Mouse (Mus musculus) embryonic facial prominence, embryonic 14.5 days (tissue): ENCODE measurements at regions not wholly inside any gene's neighbourhood (a gene's known extent, or its start where the extent isn't known, plus 50 kb on each side); places are given as distances from the start of the nearest gene placed in this dataset.

Source experiments
- ATAC-seq: fragments of 200-750 bp; cut with Nextera tagmentation; 2 replicates; pipeline ENCODE4 v1.8.0; 2017; ENCODE audit warnings: low read depth, moderate number of reproducible peaks, moderate TSS enrichment
- DNase-seq: peaks from one replicate; pipeline ENCODE4 v3.0.0-alpha.2; 2015; ENCODE audit warnings: low spot score
- H3K27ac ChIP-seq: fragments of 300-500 bp; sonication (generic); replicated peaks from 2 replicates; pipeline ENCODE4 v1.5.1; 2014; ENCODE audit warnings: low read depth, mild to moderate bottlenecking, low read length, moderate library complexity
- H3K27me3 ChIP-seq: fragments of 300-500 bp; sonication (generic); replicated peaks from 2 replicates; pipeline ENCODE4 v1.6.1; 2014; ENCODE audit warnings: low read length; ENCODE audit not compliant: control insufficient read depth, insufficient read depth
- H3K36me3 ChIP-seq: fragments of 300-500 bp; sonication (generic); 2 replicates; pipeline ENCODE4 v1.6.1; 2014; ENCODE audit warnings: low read length, mixed read lengths; ENCODE audit not compliant: control insufficient read depth, insufficient read depth
- H3K4me1 ChIP-seq: fragments of 300-500 bp; sonication (generic); 2 replicates; pipeline ENCODE4 v1.6.1; 2014; ENCODE audit warnings: antibody characterized with exemption, low read length; ENCODE audit not compliant: control insufficient read depth, insufficient read depth
- H3K4me2 ChIP-seq: fragments of 300-500 bp; sonication (generic); 2 replicates; pipeline ENCODE4 v1.6.1; 2014; ENCODE audit warnings: low read depth, mild to moderate bottlenecking, low read length, moderate library complexity, mixed read lengths
- H3K4me3 ChIP-seq: fragments of 300-500 bp; sonication (generic); 2 replicates; pipeline ENCODE4 v1.5.1; 2014; ENCODE audit warnings: low read depth, mild to moderate bottlenecking, low read length
- H3K9ac ChIP-seq: fragments of 300-500 bp; sonication (generic); 2 replicates; pipeline ENCODE4 v1.6.1; 2014; ENCODE audit warnings: low read depth, mild to moderate bottlenecking, low read length, moderate library complexity, mixed read lengths
- H3K9me3 ChIP-seq: fragments of 300-500 bp; sonication (generic); 2 replicates; pipeline ENCODE4 v1.6.1; 2016; ENCODE audit warnings: low read length; ENCODE audit not compliant: control insufficient read depth
- WGBS: fragments of 180-500 bp; shearing (Covaris S2); extraction: QIAGEN DNeasy Blood & Tissue Kit; methylation state at CpG from one replicate; pipeline ENCODE4 v1.1.7; 2014; 5-methylcytosine and 5-hydroxymethylcytosine counted together

- peak overlapping the region; percentile 84 for H3K27ac ChIP-seq
- H3K4me3 ChIP-seq = no peak overlapping the region
- no peak overlapping the region for H3K9ac ChIP-seq
- H3K9me3 ChIP-seq = no peaks in the 10 kb centered on the region
- H3K27me3 ChIP-seq = no peaks in the 10 kb centered on the region
- DNase-seq = peak; percentile 89
- no peaks in the 10 kb centered on the region; the same call in 1 of the 2 replicates for H3K4me1 ChIP-seq
- no peaks in the 10 kb centered on the region for H3K36me3 ChIP-seq
- peak; percentile 82; the same call in 1 of the 2 replicates for ATAC-seq
- H3K4me2 ChIP-seq = no peak overlapping the region
- WGBS = 13% methylated on average over 2 of the region's 2 CpGs
These were observed 751.2 kb upstream of the Fbxo33 start for GRCm38 (mm10) chr12:59970775-59971174.

- Histone ChIP-seq H3K36me3 (no peaks in the 10 kb centered on the region), H3K9ac (no peak overlapping the region), H3K27me3 (no peaks in the 10 kb centered on the region), H3K4me1 (no peaks in the 10 kb centered on the region; the same call in 1 of the 2 replicates), H3K27ac (peak overlapping the region; percentile 84), H3K4me2 (no peak overlapping the region), H3K4me3 (no peak overlapping the region), H3K9me3 (no peaks in the 10 kb centered on the region)
- ATAC-seq (no peak), DNase-seq (peak; percentile 31)
- 48% methylated on average over 2 of the region's 2 CpGs for WGBS
These were observed 750.4 kb upstream of the Fbxo33 start for GRCm38 (mm10) chr12:59969948-59970347.

GRCm38 (mm10) chr12:59967241-59967640 is 747.7 kb upstream of the Fbxo33 start:
- ATAC-seq (no peak), DNase-seq (no peak)
- H3K4me3 ChIP-seq = no peak overlapping the region
- H3K27ac ChIP-seq = no peak overlapping the region
- no peaks in the 10 kb centered on the region for H3K27me3 ChIP-seq
- no peaks in the 10 kb centered on the region; the same call in 1 of the 2 replicates for H3K4me1 ChIP-seq
- no peak overlapping the region for H3K9ac ChIP-seq
- no peaks in the 10 kb centered on the region for H3K9me3 ChIP-seq
- no peak overlapping the region for H3K4me2 ChIP-seq
- 79% methylated on average over 5 of the region's 5 CpGs for WGBS
- H3K36me3 ChIP-seq = no peaks in the 10 kb centered on the region

- DNase-seq (no peak), ATAC-seq (no peak)
- Histone ChIP-seq H3K4me3 (no peak overlapping the region), H3K27me3 (no peaks in the 10 kb centered on the region), H3K4me1 (no peaks in the 10 kb centered on the region), H3K27ac (no peak overlapping the region), H3K9ac (no peak overlapping the region), H3K36me3 (no peaks in the 10 kb centered on the region), H3K4me2 (no peak overlapping the region), H3K9me3 (no peaks in the 10 kb centered on the region)
- WGBS = 48% methylated on average over 6 of the region's 6 CpGs
These were observed 741.6 kb upstream of the Fbxo33 start for GRCm38 (mm10) chr12:59961139-59961538.

- Histone ChIP-seq H3K27ac (no peak overlapping the region), H3K4me2 (no peak overlapping the region), H3K9me3 (no peaks in the 10 kb centered on the region), H3K4me1 (no peaks in the 10 kb centered on the region), H3K9ac (no peak overlapping the region), H3K4me3 (no peak overlapping the region), H3K36me3 (no peaks in the 10 kb centered on the region), H3K27me3 (no peaks in the 10 kb centered on the region)
- 87% methylated on average over 2 of the region's 2 CpGs for WGBS
- no peak for ATAC-seq
- DNase-seq = peak; percentile 16
These were observed 712.9 kb upstream of the Fbxo33 start for GRCm38 (mm10) chr12:59932471-59932870.

- no peaks in the 10 kb centered on the region for H3K36me3 ChIP-seq
- H3K9me3 ChIP-seq = no peaks in the 10 kb centered on the region
- no peak overlapping the region for H3K4me2 ChIP-seq
- H3K27me3 ChIP-seq = no peaks in the 10 kb centered on the region
- DNase-seq (no peak), ATAC-seq (no peak)
- 82% methylated on average over 3 of the region's 3 CpGs for WGBS
- H3K4me1 ChIP-seq = no peaks in the 10 kb centered on the region
- H3K4me3 ChIP-seq = no peak overlapping the region
- H3K9ac ChIP-seq = no peak overlapping the region
- no peak overlapping the region for H3K27ac ChIP-seq
These were observed 705.5 kb upstream of the Fbxo33 start for GRCm38 (mm10) chr12:59925071-59925470.

- Histone ChIP-seq H3K4me1 (no peaks in the 10 kb centered on the region), H3K4me3 (no peak overlapping the region), H3K27me3 (no peaks in the 10 kb centered on the region), H3K36me3 (no peaks in the 10 kb centered on the region), H3K9ac (no peak overlapping the region), H3K9me3 (no peaks in the 10 kb centered on the region), H3K4me2 (no peak overlapping the region), H3K27ac (no peak overlapping the region)
- ATAC-seq (no peak), DNase-seq (no peak)
These were observed 679.4 kb upstream of the Fbxo33 start for GRCm38 (mm10) chr12:59898931-59899330.

GRCm38 (mm10) chr12:59890973-59891372 is 671.4 kb upstream of the Fbxo33 start:
- no peaks in the 10 kb centered on the region for H3K36me3 ChIP-seq
- peaks cover 6% of the 10 kb centered on the region for H3K9me3 ChIP-seq
- no peak overlapping the region for H3K4me3 ChIP-seq
- 79% methylated on average over 6 of the region's 6 CpGs for WGBS
- no peaks in the 10 kb centered on the region for H3K4me1 ChIP-seq
- H3K27ac ChIP-seq = no peak overlapping the region
- no peak for DNase-seq
- no peak for ATAC-seq
- H3K27me3 ChIP-seq = no peaks in the 10 kb centered on the region
- H3K9ac ChIP-seq = no peak overlapping the region
- H3K4me2 ChIP-seq = no peak overlapping the region
